Mouse (Mus musculus) spleen, adult 2 months (tissue): ENCODE results near the gene Mcoln2. TPM values are rescaled to one million over a fixed set of nuclear protein-coding genes. Genes with fewer than 3 reads are reported as not detected.
A peak's percentile ranks its signal among the peaks of the same experiment; 100 is the strongest.

Source experiments
- DNase-seq, 2 experiments: peaks; one replicate each; pipeline versions ENCODE4 v3.0.0 to v3.0.0-alpha.2; 2012 to 2021; ENCODE audit warnings: low spot score in 2 of 2, low read depth in 1 of 2
- H3K27ac ChIP-seq: fragments of 200-500 bp; 2 replicates; pipeline ENCODE4 v1.5.1; 2012; ENCODE audit warnings: low read length, inconsistent platforms; ENCODE audit not compliant: insufficient read depth
- H3K27me3 ChIP-seq: fragments of 200-500 bp; 2 replicates; pipeline ENCODE4 v1.6.1; 2012; ENCODE audit warnings: mild to moderate bottlenecking, moderate library complexity, low read length, inconsistent platforms; ENCODE audit not compliant: control insufficient read depth, insufficient read depth
- H3K36me3 ChIP-seq: fragments of 200-500 bp; 2 replicates; pipeline ENCODE4 v1.6.1; 2012; ENCODE audit warnings: mild to moderate bottlenecking, low read length, inconsistent platforms; ENCODE audit not compliant: control insufficient read depth, insufficient read depth
- H3K4me1 ChIP-seq: fragments of 200-500 bp; 2 replicates; pipeline ENCODE4 v1.6.1; 2011; ENCODE audit warnings: inconsistent platforms; ENCODE audit not compliant: control insufficient read depth, insufficient read depth, insufficient read length
- H3K4me3 ChIP-seq: fragments of 200-500 bp; 2 replicates; pipeline ENCODE4 v1.5.1; 2011; ENCODE audit warnings: mild to moderate bottlenecking, inconsistent platforms; ENCODE audit not compliant: insufficient read depth, insufficient read length; ENCODE audit errors: extremely low read depth
- CTCF ChIP-seq: fragments of 200-500 bp; IDR thresholded peaks from 2 replicates; pipeline ENCODE4 v1.5.1; 2011; ENCODE audit warnings: mild to moderate bottlenecking, inconsistent platforms; ENCODE audit not compliant: insufficient read depth, insufficient read length, insufficient replicate concordance; ENCODE audit errors: extremely low read depth
- POLR2A ChIP-seq: fragments of 200-500 bp; IDR thresholded peaks from 2 replicates; pipeline ENCODE4 v1.6.1; 2011; ENCODE audit warnings: low read depth, low read length, inconsistent platforms
- WGBS: fragments of 180-500 bp; shearing (Covaris S2); methylation state at CpG from one replicate; pipeline ENCODE4 v1.1.7; 2018; 5-methylcytosine and 5-hydroxymethylcytosine counted together
- polyA plus RNA-seq: library from polyadenylated mRNA; depleted of rRNA; stranded (reverse); fragments of >200 nt; gene quantifications from 2 replicates; pipeline ENCODE4 v1.2.3, GENCODE M21; 2012

Gene Mcoln2
- polyA plus RNA-seq, 1 experiment = 8.2 TPM

GRCm38 (mm10) chr3:146159360-146159759 is 9.7 kb downstream of the Mcoln2 start:
- 68% methylated on average over 2 of the region's 2 CpGs for WGBS
- no peak for TF ChIP-seq POLR2A
- TF ChIP-seq CTCF = no peak
- Histone ChIP-seq H3K36me3 (no peaks in the 10 kb centered on the region), H3K27me3 (no peaks in the 10 kb centered on the region), H3K4me1 (peaks cover 22% of the 10 kb centered on the region), H3K27ac (no peak overlapping the region; the same call in 1 of the 2 replicates), H3K4me3 (no peak overlapping the region)
- peak; percentile 43 to 49 for DNase-seq

- no peak for TF ChIP-seq POLR2A
- TF ChIP-seq CTCF = no peak
- H3K27me3 ChIP-seq = no peaks in the 10 kb centered on the region
- H3K27ac ChIP-seq = no peak overlapping the region
- H3K4me1 ChIP-seq = peaks cover 9% of the 10 kb centered on the region
- DNase-seq = no peak
- 90% methylated on average over 4 of the region's 4 CpGs for WGBS
- H3K4me3 ChIP-seq = no peak overlapping the region
- H3K36me3 ChIP-seq = peaks cover 2% of the 10 kb centered on the region; the same call in 1 of the 2 replicates
Measured at GRCm38 (mm10) chr3:146162197-146162596, 12.6 kb downstream of the Mcoln2 start.

- Histone ChIP-seq H3K27me3 (no peaks in the 10 kb centered on the region), H3K27ac (no peak overlapping the region), H3K4me3 (no peak overlapping the region), H3K36me3 (peaks cover 3% of the 10 kb centered on the region; the same call in 1 of the 2 replicates), H3K4me1 (no peaks in the 10 kb centered on the region)
- 92% methylated on average over 4 of the region's 4 CpGs for WGBS
- TF ChIP-seq POLR2A = no peak
- no peak for TF ChIP-seq CTCF
- DNase-seq = no peak
Measured at GRCm38 (mm10) chr3:146169356-146169755, 19.7 kb downstream of the Mcoln2 start.

DNA sequence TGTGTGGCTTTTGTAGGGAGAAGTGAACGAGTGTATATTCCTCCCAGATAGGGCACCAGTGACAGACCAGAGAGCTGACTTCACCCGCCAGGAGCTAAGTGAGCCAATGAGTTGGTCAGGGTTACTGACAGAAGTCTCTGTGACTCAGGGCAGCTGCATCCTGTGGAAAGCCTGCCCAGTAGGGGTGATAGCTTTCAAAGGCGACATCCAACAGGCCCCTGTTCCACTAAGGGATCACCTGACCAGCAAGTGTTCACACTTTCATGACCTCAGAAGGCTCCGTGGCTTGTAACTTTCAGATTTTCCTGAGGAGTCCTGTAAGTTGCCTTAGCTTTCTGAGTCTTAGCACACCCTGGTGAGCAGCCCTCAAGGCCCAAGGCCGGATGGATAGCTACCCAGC is 23.4 kb downstream of the Mcoln2 start:
- Histone ChIP-seq H3K4me3 (no peak overlapping the region), H3K27ac (no peak overlapping the region), H3K4me1 (no peaks in the 10 kb centered on the region), H3K27me3 (no peaks in the 10 kb centered on the region), H3K36me3 (0 out of 2 replicates have a peak, but pooled peaks cover 3% of the 10 kb centered on the region)
- no peak for DNase-seq
- WGBS = 79% methylated on average over 5 of the region's 5 CpGs
- TF ChIP-seq CTCF = no peak
- no peak for TF ChIP-seq POLR2A

GRCm38 (mm10) chr3:146174215-146174614 is 24.6 kb downstream of the Mcoln2 start:
- no peak for TF ChIP-seq CTCF
- no peak for TF ChIP-seq POLR2A
- H3K4me1 ChIP-seq = no peaks in the 10 kb centered on the region
- no peak overlapping the region for H3K4me3 ChIP-seq
- H3K27me3 ChIP-seq = no peaks in the 10 kb centered on the region
- DNase-seq = no peak
- 0 out of 2 replicates have a peak, but pooled peaks cover 5% of the 10 kb centered on the region for H3K36me3 ChIP-seq
- no peak overlapping the region for H3K27ac ChIP-seq
- 94% methylated on average over 9 of the region's 9 CpGs for WGBS

DNA sequence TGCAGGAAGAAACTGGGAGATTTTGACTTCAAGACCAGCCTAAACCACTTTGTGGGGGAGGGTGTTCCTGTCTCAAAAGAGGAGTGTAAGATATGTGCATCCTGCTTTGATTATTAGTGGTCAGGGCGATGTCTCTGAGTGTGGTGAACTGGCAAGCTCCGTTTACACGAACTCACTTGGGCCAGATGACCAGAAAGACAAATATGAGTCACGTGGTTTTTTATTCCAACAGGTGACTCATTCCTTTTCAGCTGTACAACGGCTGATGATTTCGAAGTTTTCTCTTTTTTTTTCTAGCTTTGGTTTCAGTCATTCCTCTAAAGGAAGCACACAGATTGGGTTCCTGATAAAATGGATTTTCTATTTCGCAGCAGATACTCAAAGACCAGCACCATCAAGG is 27.7 kb downstream of the Mcoln2 start:
- Histone ChIP-seq H3K4me3 (no peak overlapping the region), H3K27me3 (no peaks in the 10 kb centered on the region), H3K27ac (no peak overlapping the region), H3K4me1 (no peaks in the 10 kb centered on the region), H3K36me3 (0 out of 2 replicates have a peak, but pooled peaks cover 3% of the 10 kb centered on the region)
- 69% methylated on average over 7 of the region's 7 CpGs for WGBS
- DNase-seq = no peak
- TF ChIP-seq POLR2A = no peak
- TF ChIP-seq CTCF = no peak

GRCm38 (mm10) chr3:146177748-146178582 is 28.3 kb downstream of the Mcoln2 start:
- DNase-seq = peak; percentile 61 to 77
- 0 out of 2 replicates have a peak, but pooled peaks cover 3% of the 10 kb centered on the region for H3K36me3 ChIP-seq
- 25% methylated on average over 16 of the region's 16 CpGs for WGBS
- TF ChIP-seq CTCF = peak; percentile 88
- no peak for TF ChIP-seq POLR2A
- H3K27ac ChIP-seq = no peak overlapping the region
- no peak overlapping the region for H3K4me3 ChIP-seq
- no peaks in the 10 kb centered on the region for H3K27me3 ChIP-seq
- H3K4me1 ChIP-seq = no peaks in the 10 kb centered on the region
